Mouse (Mus musculus) stomach, postnatal 0 days (tissue): ENCODE measurements around the gene Rftn2. TPM values are rescaled to one million over a fixed set of nuclear protein-coding genes. Genes with fewer than 3 reads are reported as not detected.

Source experiments
- ATAC-seq: fragments of 200-750 bp; cut with Nextera tagmentation; 2 replicates; pipeline ENCODE4 v1.8.0; 2017; ENCODE audit not compliant: low FRiP score, low TSS enrichment
- DNase-seq: peaks from one replicate; pipeline ENCODE4 v3.0.0-alpha.2; 2016; ENCODE audit warnings: low spot score
- H3K27ac ChIP-seq: fragments of 300-500 bp; sonication (generic); replicated peaks from 2 replicates; pipeline ENCODE4 v1.5.1; 2014; ENCODE audit warnings: mild to moderate bottlenecking, control low read depth
- H3K27me3 ChIP-seq: fragments of 300-500 bp; sonication (generic); 2 replicates; pipeline ENCODE4 v1.6.1; 2014; ENCODE audit warnings: low read length; ENCODE audit not compliant: control insufficient read depth, insufficient read depth
- H3K36me3 ChIP-seq: fragments of 300-500 bp; sonication (generic); 2 replicates; pipeline ENCODE4 v1.6.1; 2014; ENCODE audit warnings: low read length, mixed read lengths; ENCODE audit not compliant: control insufficient read depth, insufficient read depth
- H3K4me1 ChIP-seq: fragments of 300-500 bp; sonication (generic); replicated peaks from 2 replicates; pipeline ENCODE4 v1.6.1; 2014; ENCODE audit warnings: antibody characterized with exemption; ENCODE audit not compliant: control insufficient read depth, insufficient read depth
- H3K4me2 ChIP-seq: fragments of 300-500 bp; sonication (generic); replicated peaks from 2 replicates; pipeline ENCODE4 v1.6.1; 2014; ENCODE audit warnings: low read depth, mild to moderate bottlenecking, control low read depth, moderate library complexity
- H3K4me3 ChIP-seq: fragments of 300-500 bp; sonication (generic); 2 replicates; pipeline ENCODE4 v1.5.1; 2014; ENCODE audit warnings: low read depth, low read length, control low read depth
- H3K9ac ChIP-seq: fragments of 300-500 bp; sonication (generic); 2 replicates; pipeline ENCODE4 v1.6.1; 2014; ENCODE audit warnings: mild to moderate bottlenecking, low read length, control low read depth, mixed read lengths
- H3K9me3 ChIP-seq: fragments of 300-500 bp; sonication (generic); 2 replicates; pipeline ENCODE4 v1.6.1; 2016; ENCODE audit warnings: low read length; ENCODE audit not compliant: control insufficient read depth
- CTCF ChIP-seq: IDR thresholded peaks from 2 replicates; pipeline ENCODE4 v1.5.1; 2016; ENCODE audit warnings: antibody characterized with exemption, low read depth, mild to moderate bottlenecking, moderate library complexity
- EP300 ChIP-seq: optimal IDR thresholded peaks from 2 replicates; pipeline ENCODE3; 2016; ENCODE audit warnings: antibody characterized with exemption
- WGBS: fragments of 180-500 bp; shearing (Covaris S2); extraction: QIAGEN DNeasy Blood & Tissue Kit; methylation state at CpG from one replicate; pipeline ENCODE4 v1.1.7; 2014; 5-methylcytosine and 5-hydroxymethylcytosine counted together
- polyA plus RNA-seq: library from polyadenylated mRNA; unstranded; fragments of >200 nt; fragmentation: Nextera tagmentation; extraction: Ambion mirVana; gene quantifications from 2 replicates; pipeline ENCODE4 v1.2.1, GENCODE M21; 2015

Rftn2 gene
- polyA plus RNA-seq, result 3.0 TPM in 2 replicates

- H3K9ac ChIP-seq, result peak within 1 kb of the TSS; percentile 64
- 3% methylated on average over 26 of the region's 26 CpGs for WGBS
- no peaks in the 10 kb centered on the region for H3K36me3 ChIP-seq
- H3K4me1 ChIP-seq, result no peaks in the 10 kb centered on the region
- peak within 1 kb of the TSS; percentile 54 for H3K4me3 ChIP-seq
- H3K27me3 ChIP-seq, result no peaks in the 10 kb centered on the region
- TF ChIP-seq EP300, result no peak
- no peak for TF ChIP-seq CTCF
- peak within 1 kb of the TSS; percentile 63 for H3K4me2 ChIP-seq
- H3K9me3 ChIP-seq, result no peaks in the 10 kb centered on the region
- peak within 1 kb of the TSS; percentile 67 for H3K27ac ChIP-seq
- ATAC-seq (no peak), DNase-seq (no peak)
Observed at GRCm38 (mm10) chr1:55226011-55226857, at the start of gene Rftn2. Gene Rftn2 (minus strand): TSS chr1:55226782.

- Histone ChIP-seq H3K27me3 (no peaks in the 10 kb centered on the region), H3K27ac (no peak overlapping the region), H3K4me1 (no peaks in the 10 kb centered on the region), H3K4me3 (no peak overlapping the region), H3K4me2 (no peak overlapping the region), H3K9ac (no peak overlapping the region), H3K36me3 (no peaks in the 10 kb centered on the region), H3K9me3 (no peaks in the 10 kb centered on the region)
- TF ChIP-seq CTCF (peak; percentile 50), EP300 (no peak)
- DNase-seq (no peak), ATAC-seq (no peak)
- WGBS, result 60% methylated on average over 2 of the region's 2 CpGs
Observed at GRCm38 (mm10) chr1:55265447-55265846, 38.9 kb upstream of the Rftn2 start.

GRCm38 (mm10) chr1:55264385-55264784 is 37.8 kb upstream of the Rftn2 start:
- Histone ChIP-seq H3K9me3 (no peaks in the 10 kb centered on the region), H3K4me2 (no peak overlapping the region)
- no peak for DNase-seq

GRCm38 (mm10) chr1:55246374-55246773 is 19.8 kb upstream of the Rftn2 start:
- 75% methylated on average over 2 of the region's 2 CpGs for WGBS

More at GRCm38 (mm10) chr1:55264385-55264784, 37.8 kb upstream of the Rftn2 start:
- Histone ChIP-seq H3K9ac (no peak overlapping the region), H3K36me3 (no peaks in the 10 kb centered on the region), H3K27me3 (no peaks in the 10 kb centered on the region), H3K27ac (no peak overlapping the region), H3K4me3 (no peak overlapping the region), H3K4me1 (no peaks in the 10 kb centered on the region)
- TF ChIP-seq CTCF (no peak), EP300 (no peak)
- WGBS, result 49% methylated on average over 2 of the region's 2 CpGs
- ATAC-seq, result no peak

GRCm38 (mm10) chr1:55239237-55239636 is 12.7 kb upstream of the Rftn2 start:
- peak overlapping the region; percentile 93 for H3K4me2 ChIP-seq
- peak; percentile 88 for TF ChIP-seq CTCF
- TF ChIP-seq EP300, result no peak
- H3K36me3 ChIP-seq, result no peaks in the 10 kb centered on the region
- ATAC-seq, result no peak
- DNase-seq, result peak; percentile 31
- H3K4me3 ChIP-seq, result peak overlapping the region; percentile 75; the same call in 1 of the 2 replicates
- H3K27ac ChIP-seq, result no peak overlapping the region
- peaks cover 11% of the 10 kb centered on the region for H3K4me1 ChIP-seq
- H3K9ac ChIP-seq, result no peak overlapping the region
- H3K9me3 ChIP-seq, result no peaks in the 10 kb centered on the region
- 0% methylated on average over 1 of the region's 1 CpGs for WGBS
- H3K27me3 ChIP-seq, result no peaks in the 10 kb centered on the region

More at GRCm38 (mm10) chr1:55246374-55246773, 19.8 kb upstream of the Rftn2 start:
- Histone ChIP-seq H3K36me3 (no peaks in the 10 kb centered on the region), H3K4me3 (no peak overlapping the region), H3K9ac (no peak overlapping the region), H3K4me1 (no peaks in the 10 kb centered on the region), H3K27me3 (no peaks in the 10 kb centered on the region), H3K27ac (no peak overlapping the region), H3K4me2 (no peak overlapping the region), H3K9me3 (no peaks in the 10 kb centered on the region)
- DNase-seq, result no peak
- TF ChIP-seq CTCF, result no peak
- TF ChIP-seq EP300, result no peak
- ATAC-seq, result no peak

- no peaks in the 10 kb centered on the region for H3K36me3 ChIP-seq
Observed at GRCm38 (mm10) chr1:55238496-55238895, 11.9 kb upstream of the Rftn2 start.

More at GRCm38 (mm10) chr1:55238496-55238895, 11.9 kb upstream of the Rftn2 start:
- no peak overlapping the region for H3K27ac ChIP-seq
- H3K9me3 ChIP-seq, result no peaks in the 10 kb centered on the region
- ATAC-seq, result no peak
- H3K9ac ChIP-seq, result peak overlapping the region; percentile 79
- 34% methylated on average over 13 of the region's 13 CpGs for WGBS
- peak overlapping the region; percentile 75 for H3K4me3 ChIP-seq
- peaks cover 11% of the 10 kb centered on the region for H3K4me1 ChIP-seq
- H3K27me3 ChIP-seq, result no peaks in the 10 kb centered on the region
- TF ChIP-seq CTCF (no peak), EP300 (no peak)
- no peak for DNase-seq
- H3K4me2 ChIP-seq, result peak overlapping the region; percentile 93
